Mouse (Mus musculus): ENCODE results near the gene Selenok. TPM values are rescaled to one million over a fixed set of nuclear protein-coding genes. Genes with fewer than 3 reads are reported as not detected.

Gene Selenok
- total RNA-seq, 2 experiments from 2014 or later = 129 to 141 TPM

Small RNA genes within 50 kb of the gene (microRNA-seq; reads per million reads assigned to microRNA genes)
- 0.59 to 0.67 reads per million in 2 experiments for gene Mir6947

Other genes with a start within 250 kb of the Selenok start
- 100 to 1,000 TPM; 107 to 115 TPM for gene Cacna2d3, start 246.4 kb upstream of the Selenok start, total RNA-seq (2021)
- gene Actr8, start 10.0 kb downstream of the Selenok start, total RNA-seq (2021) = 10 to 100 TPM; 67.3 to 71.7 TPM
- gene Il17rb, start 40.6 kb downstream of the Selenok start, total RNA-seq (2021) = under 1 TPM; 0.42 to 0.75 TPM
- gene Chdh, start 40.7 kb downstream of the Selenok start, total RNA-seq (2021) = under 1 TPM; 0.40 to 0.80 TPM